In genomic region chr8:64648063-64648462, GRCm38 (mm10) we compare ENCODE assay signal across 23 mouse cellular contexts.
"Had no signal": no experiment of that assay in that cellular context is flagged by ENCODE, and none has a peak within 500 bp of the region (broad histone marks: within the 10 kb centered on the region; RNA-seq: fewer than 3 reads in every experiment).

No protein-coding gene starts in this region.

- DNase-seq: kidney, adult 9 months; kidney, postnatal 14 days; kidney, postnatal 4 days; layer of hippocampus, adult 9-11 months; liver; lung, adult 18-20 months; lung, postnatal 10 days; lung, postnatal 36 days; midbrain, embryonic 14.5 days; right cerebral cortex, adult 18-20 months; right cerebral cortex, postnatal 14 days; right cerebral cortex, postnatal 4 days; thymus, adult 18-20 months; thymus, postnatal 36 days had no signal

- H3K27me3 ChIP-seq: limb, embryonic 13.5 days; liver, embryonic 12.5 days; liver, embryonic 15.5 days; lung, embryonic 15.5 days; megakaryocyte, embryonic 14.5 days; neural tube, embryonic 12.5 days; neural tube, embryonic 15.5 days had no signal

- H3K27ac ChIP-seq: limb, embryonic 10.5 days; limb, embryonic 13.5 days; liver, embryonic 12.5 days; liver, embryonic 15.5 days; lung, embryonic 15.5 days; neural tube, embryonic 12.5 days; neural tube, embryonic 15.5 days had no signal

- H3K4me3 ChIP-seq: limb, embryonic 10.5 days; limb, embryonic 13.5 days; liver, embryonic 12.5 days; liver, embryonic 15.5 days; lung, embryonic 15.5 days; megakaryocyte, embryonic 14.5 days; neural tube, embryonic 12.5 days; neural tube, embryonic 15.5 days had no signal

- H3K9me3 ChIP-seq: limb, embryonic 10.5 days; limb, embryonic 13.5 days; liver, embryonic 12.5 days; liver, embryonic 15.5 days; lung, embryonic 15.5 days; megakaryocyte, embryonic 14.5 days; neural tube, embryonic 12.5 days; neural tube, embryonic 15.5 days had no signal

- H3K4me2 ChIP-seq: limb, embryonic 13.5 days; liver, embryonic 12.5 days; liver, embryonic 15.5 days; lung, embryonic 15.5 days; midbrain, embryonic 11.5 days; neural tube, embryonic 12.5 days; neural tube, embryonic 15.5 days had no signal

- ATAC-seq: liver, embryonic 12.5 days had no signal

- H3K9ac ChIP-seq: limb, embryonic 13.5 days; liver, embryonic 12.5 days; liver, embryonic 15.5 days; lung, embryonic 15.5 days; neural tube, embryonic 12.5 days; neural tube, embryonic 15.5 days had no signal

- H3K4me1 ChIP-seq: limb, embryonic 10.5 days; liver, embryonic 12.5 days; liver, embryonic 15.5 days; lung, embryonic 15.5 days; megakaryocyte, embryonic 14.5 days; neural tube, embryonic 12.5 days had no signal

- H3K36me3 ChIP-seq: limb, embryonic 10.5 days; limb, embryonic 13.5 days; liver, embryonic 12.5 days; liver, embryonic 15.5 days; lung, embryonic 15.5 days; neural tube, embryonic 12.5 days; neural tube, embryonic 15.5 days had no signal
